Mouse (Mus musculus) heart, embryonic 10.5 days (tissue): ENCODE results near the gene Stip1. TPM values are rescaled to one million over a fixed set of nuclear protein-coding genes. Genes with fewer than 3 reads are reported as not detected.

Source experiments
- DNase-seq: peaks from one replicate; pipeline ENCODE4 v3.0.0-alpha.2; 2017; ENCODE audit warnings: low spot score
- H3K27ac ChIP-seq: fragments of 300-500 bp; sonication (generic); 2 replicates; pipeline ENCODE4 v1.5.1; 2016; ENCODE audit warnings: mild to moderate bottlenecking
- H3K27me3 ChIP-seq: fragments of 300-500 bp; sonication (generic); 2 replicates; pipeline ENCODE4 v1.6.1; 2016; ENCODE audit warnings: mild to moderate bottlenecking; ENCODE audit not compliant: poor library complexity, insufficient read depth, severe bottlenecking
- H3K36me3 ChIP-seq: fragments of 300-500 bp; sonication (generic); 2 replicates; pipeline ENCODE4 v1.6.1; 2016; ENCODE audit warnings: mild to moderate bottlenecking, moderate library complexity
- H3K4me1 ChIP-seq: fragments of 300-500 bp; sonication (generic); 2 replicates; pipeline ENCODE4 v1.6.1; 2016; ENCODE audit warnings: mild to moderate bottlenecking
- H3K4me3 ChIP-seq: fragments of 300-500 bp; sonication (generic); 2 replicates; pipeline ENCODE4 v1.5.1; 2016; ENCODE audit warnings: mild to moderate bottlenecking, moderate library complexity
- H3K9me3 ChIP-seq: fragments of 300-500 bp; sonication (generic); 2 replicates; pipeline ENCODE4 v1.6.1; 2016; ENCODE audit warnings: mild to moderate bottlenecking, moderate library complexity
- WGBS: fragments of 180-500 bp; shearing (Covaris S2); methylation state at CpG from one replicate; pipeline ENCODE4 v1.1.7; 2016; 5-methylcytosine and 5-hydroxymethylcytosine counted together
- polyA plus RNA-seq: library from polyadenylated mRNA; unstranded; fragments of >200 nt; fragmentation: Nextera tagmentation; extraction: Ambion mirVana; gene quantifications from 2 replicates; pipeline ENCODE4 v1.2.1, GENCODE M21; 2016

Stip1 gene
- polyA plus RNA-seq, 1 experiment from 2014 or later, result 388 TPM

- Histone ChIP-seq H3K4me3 (peak within 1 kb of the TSS; percentile 16; the same call in 1 of the 2 replicates), H3K27ac (peak within 1 kb of the TSS; percentile 47; the same call in 1 of the 2 replicates), H3K4me1 (peaks cover 26% of the 10 kb centered on the region), H3K36me3 (peaks cover 81% of the 10 kb centered on the region), H3K27me3 (no peaks in the 10 kb centered on the region), H3K9me3 (no peaks in the 10 kb centered on the region)
- 66% methylated on average over 5 of the region's 5 CpGs for WGBS
- DNase-seq, result no peak
Measured at GRCm38 (mm10) chr19:7019191-7019590, 20.6 kb downstream of the Stip1 start, which contains the start of gene Fermt3. Gene Fermt3, minus strand, starts transcription at chr19:7019469.

GRCm38 (mm10) chr19:7018546-7018945, 21.2 kb downstream of the Stip1 start:
- Histone ChIP-seq H3K27me3 (no peaks in the 10 kb centered on the region), H3K27ac (peak overlapping the region; percentile 47; the same call in 1 of the 2 replicates), H3K36me3 (peaks cover 82% of the 10 kb centered on the region), H3K4me1 (peaks cover 26% of the 10 kb centered on the region), H3K4me3 (peak overlapping the region; percentile 16; the same call in 1 of the 2 replicates), H3K9me3 (no peaks in the 10 kb centered on the region)
- 80% methylated on average over 11 of the region's 11 CpGs for WGBS
- DNase-seq, result no peak

GRCm38 (mm10) chr19:7017541-7018457, 22.0 kb downstream of the Stip1 start:
- Histone ChIP-seq H3K4me1 (peaks cover 26% of the 10 kb centered on the region), H3K9me3 (no peaks in the 10 kb centered on the region), H3K27me3 (no peaks in the 10 kb centered on the region), H3K4me3 (peak overlapping the region; percentile 16; the same call in 1 of the 2 replicates), H3K27ac (peak overlapping the region; percentile 47), H3K36me3 (peaks cover 75% of the 10 kb centered on the region)
- no peak for DNase-seq
- WGBS, result 61% methylated on average over 12 of the region's 12 CpGs

- WGBS, result 87% methylated on average over 20 of the region's 20 CpGs
- H3K9me3 ChIP-seq, result no peaks in the 10 kb centered on the region
- peaks cover 24% of the 10 kb centered on the region for H3K4me1 ChIP-seq
- H3K4me3 ChIP-seq, result no peak overlapping the region
- DNase-seq, result no peak
- H3K27ac ChIP-seq, result no peak overlapping the region
- H3K36me3 ChIP-seq, result peaks cover 44% of the 10 kb centered on the region
- no peaks in the 10 kb centered on the region for H3K27me3 ChIP-seq
Measured at GRCm38 (mm10) chr19:7014481-7015135, 25.2 kb downstream of the Stip1 start.

GRCm38 (mm10) chr19:7013984-7014383, 25.8 kb downstream of the Stip1 start:
- H3K36me3 ChIP-seq, result peaks cover 37% of the 10 kb centered on the region

GRCm38 (mm10) chr19:7012426-7012825, 27.3 kb downstream of the Stip1 start:
- H3K9me3 ChIP-seq, result no peaks in the 10 kb centered on the region
- peaks cover 22% of the 10 kb centered on the region for H3K36me3 ChIP-seq
- H3K4me3 ChIP-seq, result no peak overlapping the region
- H3K27me3 ChIP-seq, result no peaks in the 10 kb centered on the region
- H3K27ac ChIP-seq, result no peak overlapping the region
- 84% methylated on average over 4 of the region's 4 CpGs for WGBS
- peaks cover 3% of the 10 kb centered on the region; the same call in 1 of the 2 replicates for H3K4me1 ChIP-seq
- no peak for DNase-seq

More at GRCm38 (mm10) chr19:7013984-7014383, 25.8 kb downstream of the Stip1 start:
- Histone ChIP-seq H3K4me3 (no peak overlapping the region), H3K27ac (no peak overlapping the region), H3K9me3 (no peaks in the 10 kb centered on the region), H3K27me3 (no peaks in the 10 kb centered on the region), H3K4me1 (peaks cover 18% of the 10 kb centered on the region)
- 90% methylated on average over 9 of the region's 9 CpGs for WGBS
- no peak for DNase-seq

- DNase-seq, result no peak
- Histone ChIP-seq H3K27me3 (no peaks in the 10 kb centered on the region), H3K27ac (no peak overlapping the region), H3K9me3 (no peaks in the 10 kb centered on the region), H3K4me3 (no peak overlapping the region), H3K4me1 (no peaks in the 10 kb centered on the region), H3K36me3 (peaks cover 4% of the 10 kb centered on the region; the same call in 1 of the 2 replicates)
- WGBS, result 86% methylated on average over 9 of the region's 9 CpGs
Measured at GRCm38 (mm10) chr19:7006892-7007593, 32.7 kb downstream of the Stip1 start.

GRCm38 (mm10) chr19:6999360-7000063, 40.3 kb downstream of the Stip1 start:
- Histone ChIP-seq H3K4me1 (peaks cover 33% of the 10 kb centered on the region), H3K4me3 (no peak overlapping the region), H3K27ac (no peak overlapping the region), H3K36me3 (peaks cover 34% of the 10 kb centered on the region), H3K9me3 (no peaks in the 10 kb centered on the region), H3K27me3 (no peaks in the 10 kb centered on the region)
- DNase-seq, result no peak
- 93% methylated on average over 19 of the region's 19 CpGs for WGBS

GRCm38 (mm10) chr19:6997721-6998290, 42.0 kb downstream of the Stip1 start:
- Histone ChIP-seq H3K27me3 (no peaks in the 10 kb centered on the region), H3K9me3 (no peaks in the 10 kb centered on the region), H3K4me1 (peaks cover 46% of the 10 kb centered on the region), H3K36me3 (peaks cover 34% of the 10 kb centered on the region), H3K4me3 (no peak overlapping the region), H3K27ac (no peak overlapping the region)
- 75% methylated on average over 9 of the region's 9 CpGs for WGBS
- no peak for DNase-seq

- peaks cover 58% of the 10 kb centered on the region for H3K4me1 ChIP-seq
- H3K27me3 ChIP-seq, result no peaks in the 10 kb centered on the region
- H3K9me3 ChIP-seq, result no peaks in the 10 kb centered on the region
- peak; percentile 96 for DNase-seq
- H3K4me3 ChIP-seq, result peak within 1 kb of the TSS; percentile 73
- H3K36me3 ChIP-seq, result peaks cover 29% of the 10 kb centered on the region
- WGBS, result under 1% methylated on average over 24 of the region's 24 CpGs
- H3K27ac ChIP-seq, result peak within 1 kb of the TSS; percentile 89
Measured at GRCm38 (mm10) chr19:6996006-6996405, 43.8 kb downstream of the Stip1 start, which contains the start of the genes Nudt22 and Trpt1. Gene Nudt22, minus strand, starts transcription at chr19:6996117. Gene Trpt1, plus strand, starts transcription at chr19:6996131.

GRCm38 (mm10) chr19:6995255-6995991, 44.3 kb downstream of the Stip1 start:
- H3K27ac ChIP-seq, result peak overlapping the region; percentile 89
- 51% methylated on average over 20 of the region's 21 CpGs for WGBS
- no peak for DNase-seq

More at GRCm38 (mm10) chr19:6995255-6995991, 44.3 kb downstream of the Stip1 start:
- Histone ChIP-seq H3K36me3 (peaks cover 27% of the 10 kb centered on the region), H3K4me3 (peak overlapping the region; percentile 73), H3K9me3 (no peaks in the 10 kb centered on the region), H3K4me1 (peaks cover 58% of the 10 kb centered on the region), H3K27me3 (no peaks in the 10 kb centered on the region)
